Mouse (Mus musculus) cerebellum, postnatal 25 days (tissue): Measurements from ENCODE around the gene Fam168b.
A peak's percentile ranks its signal among the peaks of the same experiment; 100 is the strongest.

ENCODE experiments used
- DNase-seq, 2 experiments: peaks; one replicate each; pipeline ENCODE4 v3.0.0; 2021; ENCODE audit warnings: mixed read lengths in 2 of 2

Gene Fam168b

DNA sequence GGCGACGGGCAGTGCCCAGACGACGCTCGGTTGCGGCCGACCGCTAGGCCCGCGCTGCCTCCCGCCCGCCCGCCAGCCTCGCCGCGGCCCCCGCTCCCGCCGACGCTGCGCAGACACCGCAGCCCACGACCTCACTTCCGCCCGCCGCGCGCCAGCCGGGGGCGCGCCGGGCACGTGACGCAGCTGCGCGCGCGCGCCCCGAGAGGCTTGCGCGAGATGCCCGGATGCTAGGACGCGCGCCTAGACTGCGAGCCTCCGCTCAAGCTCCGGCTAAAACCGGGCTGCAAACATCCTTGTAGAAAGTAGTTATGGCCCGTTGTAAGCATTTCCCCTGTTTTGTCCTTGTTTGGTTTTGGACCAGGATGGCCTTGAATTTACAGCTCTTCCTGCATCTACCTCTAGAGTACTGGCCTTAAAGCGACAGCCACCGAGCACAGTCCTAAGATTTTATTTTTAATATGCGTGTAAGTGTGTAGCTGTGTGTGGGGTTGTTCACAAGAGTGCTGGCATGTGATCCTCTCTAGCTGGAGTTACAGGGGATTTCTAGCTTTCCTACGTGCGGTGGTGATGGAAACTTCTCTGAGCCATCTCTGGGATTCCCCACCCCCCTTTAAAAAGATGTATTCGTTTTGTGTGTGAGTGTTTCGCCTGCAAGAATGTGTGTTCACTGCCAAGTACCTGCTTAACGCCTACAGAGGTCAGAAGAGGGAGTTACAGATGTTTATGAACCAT lies at the start of gene Fam168b:
TSS of gene Fam168b (minus strand) at position 179 of the 732 bp plus-strand sequence.
- DNase-seq = peak; percentile 93 to 95

DNA sequence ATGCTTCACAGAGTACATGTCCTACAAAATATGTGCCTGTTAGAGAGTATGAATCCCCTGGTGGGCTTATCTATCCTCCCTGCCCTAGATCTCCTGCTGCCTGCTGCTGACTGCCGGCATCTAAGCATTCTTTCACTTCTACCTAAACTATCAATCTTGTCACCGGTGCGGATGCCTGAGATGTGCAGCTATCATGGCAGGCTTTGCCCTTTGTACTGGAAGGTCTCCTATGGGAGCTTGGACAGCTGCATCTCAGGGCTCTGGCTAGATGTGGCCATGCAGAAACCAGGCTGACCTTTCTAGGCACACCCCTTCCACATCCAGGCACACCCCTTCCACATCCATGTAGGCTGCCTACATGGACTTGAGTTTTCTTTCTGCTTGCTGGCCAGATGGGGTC lies 49.6 kb upstream of the Fam168b start:
- DNase-seq = no peak

DNA sequence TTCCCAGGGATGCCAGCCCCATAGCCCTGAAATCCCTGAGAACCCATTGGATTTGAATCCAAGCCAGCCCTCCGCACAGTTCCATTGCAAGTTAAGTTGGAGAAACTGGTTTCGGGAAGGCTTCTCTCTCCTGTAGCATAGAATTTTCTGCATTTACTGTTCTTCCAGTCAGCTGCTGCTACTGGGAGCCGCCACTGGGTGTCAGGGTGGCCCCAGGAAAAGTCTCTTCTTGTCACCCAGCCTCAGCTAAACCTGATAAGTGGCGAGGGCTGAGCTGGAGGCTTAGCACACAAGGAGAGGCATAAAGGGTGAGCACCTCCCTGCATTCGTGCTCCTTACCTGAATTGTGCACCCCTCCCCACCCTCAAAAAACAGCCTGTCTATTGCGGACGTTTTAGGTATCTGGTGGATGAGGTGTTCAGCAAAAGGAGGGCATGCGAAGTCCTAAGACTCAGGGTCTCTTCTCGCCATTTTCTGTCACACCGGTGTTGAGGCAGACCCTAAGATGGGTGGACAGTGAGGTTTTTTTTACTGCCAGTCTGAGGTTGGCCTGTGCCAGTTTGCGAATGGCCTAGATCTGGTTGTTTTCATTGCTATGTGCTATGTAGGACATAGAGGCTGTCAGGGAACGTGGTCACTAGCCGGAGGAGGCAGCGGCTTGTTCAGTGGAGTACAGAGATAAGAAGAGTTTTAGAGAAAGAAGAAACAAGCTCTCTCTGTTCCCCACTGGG lies 48.9 kb upstream of the Fam168b start:
- DNase-seq = peak; percentile 69 to 75

DNA sequence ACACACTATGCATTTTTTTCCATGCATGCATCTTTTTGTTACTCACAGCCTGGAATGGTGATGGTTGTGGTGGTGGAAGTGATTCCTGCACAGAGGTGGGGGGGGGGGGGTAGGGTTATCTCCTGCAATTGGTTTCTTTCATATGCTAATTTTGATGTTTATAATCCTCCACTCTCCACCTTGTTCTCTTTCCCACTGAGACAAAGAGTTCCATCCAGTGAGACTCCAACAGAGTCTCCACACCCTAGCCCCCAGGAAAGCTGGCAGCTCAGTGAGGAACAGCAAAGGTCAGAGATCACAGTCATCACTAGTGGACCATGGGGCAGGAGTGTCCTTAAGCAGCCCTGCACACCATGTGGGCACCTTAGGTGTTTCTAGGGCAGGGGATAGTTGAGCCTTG lies 40.9 kb upstream of the Fam168b start:
- DNase-seq = no peak

DNA sequence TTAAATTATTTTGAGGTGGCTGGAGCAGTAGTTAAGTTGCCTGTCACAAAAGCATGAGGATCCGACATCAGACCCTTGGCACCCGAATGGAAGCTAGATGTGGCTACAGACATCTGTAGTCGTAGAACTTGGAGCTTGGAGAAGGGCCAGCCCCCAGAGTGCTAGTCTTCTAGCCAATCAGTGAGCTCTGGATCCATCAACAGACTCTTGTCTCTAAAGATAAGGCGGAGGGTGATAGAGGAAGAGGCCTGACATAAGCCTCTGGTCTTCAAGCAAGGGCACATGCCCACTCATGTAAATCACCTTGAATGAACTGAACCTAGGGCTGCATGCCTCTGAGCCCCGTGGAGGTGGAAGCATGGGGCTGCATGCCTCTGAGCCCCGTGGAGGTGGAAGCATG lies 36.7 kb upstream of the Fam168b start:
- no peak for DNase-seq

DNA sequence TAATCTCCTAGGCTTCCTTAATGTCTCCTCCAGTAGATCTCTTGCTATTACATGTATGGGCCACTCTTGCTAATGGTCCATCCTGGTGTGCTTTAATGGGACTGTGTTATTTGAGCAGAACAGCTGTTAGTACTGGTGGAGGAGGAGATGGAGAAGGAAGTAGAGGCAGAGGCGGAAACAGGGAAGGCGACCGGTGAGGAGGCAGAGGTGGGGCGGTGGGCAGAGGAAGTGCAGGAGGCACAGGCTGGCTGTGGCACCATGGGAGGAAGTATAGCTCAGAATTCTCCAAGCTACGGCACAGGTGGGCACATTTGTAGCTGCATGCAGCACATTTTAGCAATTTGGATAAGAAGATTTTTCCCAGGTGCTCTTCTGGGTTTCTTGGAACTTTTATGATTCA lies 30.7 kb upstream of the Fam168b start:
- no peak for DNase-seq

DNA sequence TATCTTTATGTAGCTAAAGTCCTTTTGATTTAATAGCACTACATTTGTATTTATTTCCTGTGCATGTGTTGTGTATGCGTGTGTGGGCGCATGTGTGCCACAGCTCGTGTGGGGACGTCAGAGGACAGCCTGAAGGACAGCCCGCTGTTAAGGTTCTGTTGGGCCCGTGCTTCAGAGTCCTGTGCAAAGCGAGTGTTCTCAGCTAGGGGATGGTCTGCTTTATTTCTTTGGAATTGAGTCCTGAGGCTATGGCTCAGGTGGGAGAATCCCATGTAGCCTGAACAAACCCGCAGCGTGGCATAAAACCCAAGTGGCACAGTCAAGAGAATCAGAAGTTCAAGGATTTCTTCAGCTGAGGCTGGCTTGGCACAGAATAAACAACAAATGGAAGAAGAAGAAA lies 28.3 kb upstream of the Fam168b start:
- DNase-seq = no peak

DNA sequence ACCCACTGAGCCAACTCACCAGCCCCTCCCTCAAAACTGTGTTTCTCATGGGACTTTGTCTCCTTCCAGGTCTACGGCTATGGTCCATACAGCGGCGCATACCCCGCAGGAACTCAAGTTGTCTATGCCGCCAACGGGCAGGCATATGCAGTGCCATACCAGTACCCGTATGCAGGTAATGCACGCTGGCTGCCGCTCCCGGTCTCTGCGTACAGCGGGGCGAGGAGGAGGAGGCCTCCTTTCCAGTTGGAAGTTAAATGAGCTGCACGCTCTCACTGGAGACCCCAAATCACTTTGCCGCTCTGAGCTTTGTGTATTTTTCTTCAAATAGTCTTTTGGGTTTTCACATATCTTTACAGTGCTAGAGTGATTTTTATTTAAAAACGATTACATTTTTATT lies 26.4 kb upstream of the Fam168b start:
- DNase-seq = no peak

DNA sequence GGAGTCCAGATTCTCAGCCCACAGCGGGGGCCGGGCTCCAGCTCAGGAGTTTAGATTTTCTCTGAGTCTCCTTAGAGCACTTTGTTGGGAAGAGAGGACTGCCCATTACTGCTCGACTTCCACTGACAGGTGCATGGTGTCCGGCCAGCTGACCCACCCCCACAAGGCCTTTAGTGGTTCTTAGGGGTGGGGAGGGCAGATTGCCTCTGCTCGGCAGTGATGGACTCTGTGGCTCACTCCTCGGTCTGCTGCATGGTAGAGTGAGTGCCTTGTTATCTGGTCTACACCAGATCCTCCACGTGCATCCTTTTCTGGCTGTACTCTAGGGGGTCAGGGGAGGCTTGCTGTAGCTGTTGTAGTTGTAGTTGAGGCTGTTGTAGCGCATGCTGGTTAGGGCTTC lies 25.5 kb upstream of the Fam168b start:
- no peak for DNase-seq

DNA sequence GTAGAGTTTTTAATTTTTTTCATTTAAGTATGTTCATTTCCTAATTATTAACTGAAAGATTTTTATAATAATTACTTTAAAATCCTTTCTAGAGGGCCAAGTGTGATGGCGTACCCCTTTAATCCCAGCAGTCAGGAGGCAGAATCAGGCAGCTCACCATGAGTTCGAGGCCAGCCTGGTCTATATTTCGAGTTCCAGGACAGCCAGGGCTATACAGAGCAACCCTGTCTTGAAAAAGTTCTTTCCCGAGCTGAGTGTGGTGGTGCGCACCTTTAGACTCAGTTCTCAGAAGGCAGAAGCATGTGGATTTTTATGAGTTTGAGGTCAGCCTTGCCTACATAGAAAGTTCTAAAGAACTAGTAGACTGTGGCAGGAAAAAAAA lies 24.7 kb upstream of the Fam168b start:
- DNase-seq = no peak

DNA sequence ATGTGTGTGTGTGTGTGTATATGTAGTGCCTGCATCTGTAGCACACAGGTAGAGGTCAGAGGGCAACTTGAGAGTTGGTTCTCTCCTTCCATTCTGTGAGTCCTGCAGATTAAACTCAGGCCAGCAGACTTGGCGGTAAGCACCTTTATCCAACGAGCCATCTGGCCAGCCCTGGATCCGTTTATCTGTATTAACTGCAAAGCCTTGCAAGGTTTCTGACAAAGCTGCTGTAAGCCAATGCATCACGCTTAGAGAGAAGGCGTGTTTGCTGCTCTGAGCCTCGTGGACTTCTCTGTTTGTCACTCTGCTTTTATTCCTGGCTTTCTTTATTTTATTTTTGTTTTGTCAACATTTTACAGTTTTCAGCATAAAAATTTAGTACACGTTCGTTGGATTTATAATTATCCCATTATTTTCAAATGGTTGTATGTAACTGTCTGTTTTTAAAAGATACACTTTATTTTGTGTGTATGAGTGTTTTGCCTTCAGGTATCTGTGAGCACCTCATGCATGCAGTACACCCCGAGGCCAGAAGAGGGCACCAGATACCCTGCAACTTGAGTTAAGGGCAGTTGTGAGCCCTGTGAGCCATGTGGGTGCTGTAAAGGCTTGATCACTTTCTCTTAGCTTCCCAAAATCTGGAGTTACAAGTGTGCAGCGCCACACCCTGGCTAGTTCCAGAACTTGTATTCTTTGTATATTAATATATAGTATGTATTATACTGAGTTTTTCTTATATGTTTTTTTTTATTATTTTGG lies 24.1 kb upstream of the Fam168b start:
- DNase-seq = peak; percentile 87 to 93

DNA sequence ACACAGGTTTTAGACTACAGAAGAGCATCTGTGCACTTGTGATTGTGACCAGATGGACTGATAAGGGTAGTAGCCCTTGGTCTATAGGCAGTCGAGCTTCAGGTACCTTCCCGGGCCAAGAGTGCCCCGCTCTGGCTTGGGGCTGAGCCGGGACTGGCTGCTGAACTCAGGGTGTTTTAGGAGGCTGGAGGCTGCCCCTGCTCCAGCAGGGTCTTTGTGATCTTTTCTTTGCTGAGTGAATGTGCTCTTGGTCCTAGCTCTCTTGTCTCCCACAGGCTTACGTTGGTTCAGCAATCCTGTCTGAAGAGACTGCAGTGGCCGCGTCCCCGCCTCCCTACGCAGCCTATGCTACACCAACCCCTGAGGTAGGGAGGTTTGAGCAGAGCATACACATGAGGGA lies 23.0 kb upstream of the Fam168b start:
- DNase-seq = no peak

DNA sequence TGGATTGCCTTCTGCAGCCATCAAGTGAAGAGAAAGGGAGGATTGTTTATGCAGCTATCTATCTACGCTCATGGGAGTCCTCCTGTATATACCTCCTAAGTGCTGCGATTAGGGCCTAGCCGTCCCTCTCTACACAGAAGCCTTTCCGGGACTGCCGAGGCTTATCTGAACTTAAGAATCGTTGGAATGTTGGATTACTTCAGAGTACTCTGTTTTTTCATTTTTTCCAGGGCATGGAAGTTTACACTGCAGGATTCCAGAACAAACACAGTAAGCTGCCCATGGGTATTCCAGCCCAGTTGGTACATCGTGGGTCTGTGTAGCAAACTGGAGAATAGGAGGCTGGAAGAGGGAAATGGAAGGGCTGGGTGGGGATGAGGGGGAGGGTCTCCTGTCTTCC lies 21.4 kb upstream of the Fam168b start:
- DNase-seq = no peak

DNA sequence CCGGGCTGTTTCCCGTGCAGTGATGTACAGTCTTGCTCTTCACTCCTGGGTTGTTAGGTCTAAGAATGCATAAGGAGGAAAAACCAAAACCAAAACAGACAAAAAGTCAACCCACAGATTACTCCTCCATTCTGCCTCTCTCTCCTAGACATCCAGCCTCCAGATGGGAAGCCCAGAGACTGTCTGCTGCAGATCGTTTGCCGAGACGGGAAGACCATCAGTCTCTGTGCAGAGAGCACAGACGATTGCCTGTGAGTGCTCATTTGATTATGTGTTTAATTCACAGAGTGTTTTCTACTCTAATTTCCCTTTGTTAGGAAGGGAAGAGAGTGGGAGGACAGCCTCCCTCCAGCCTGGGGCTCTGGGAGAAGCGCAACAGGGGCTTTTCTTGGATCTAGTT lies 20.5 kb upstream of the Fam168b start:
- no peak for DNase-seq

DNA sequence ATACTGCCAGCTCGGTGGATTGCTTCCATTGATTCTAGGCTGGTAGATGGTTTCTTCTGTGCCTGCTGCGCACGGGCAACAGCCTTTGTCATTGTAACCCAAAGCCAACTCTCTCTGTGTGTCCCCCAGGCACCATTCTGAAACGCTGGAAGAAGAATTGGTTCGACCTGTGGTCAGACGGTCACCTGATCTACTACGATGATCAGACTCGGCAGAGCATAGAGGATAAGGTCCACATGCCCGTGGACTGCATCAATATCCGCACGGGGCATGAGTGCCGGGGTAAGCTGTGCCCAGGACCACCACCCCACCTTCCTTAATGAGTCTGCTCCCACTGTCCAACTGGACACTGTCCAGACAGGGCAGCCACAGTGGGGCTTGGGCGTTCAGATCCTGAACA lies 20.0 kb upstream of the Fam168b start:
- DNase-seq = no peak

DNA sequence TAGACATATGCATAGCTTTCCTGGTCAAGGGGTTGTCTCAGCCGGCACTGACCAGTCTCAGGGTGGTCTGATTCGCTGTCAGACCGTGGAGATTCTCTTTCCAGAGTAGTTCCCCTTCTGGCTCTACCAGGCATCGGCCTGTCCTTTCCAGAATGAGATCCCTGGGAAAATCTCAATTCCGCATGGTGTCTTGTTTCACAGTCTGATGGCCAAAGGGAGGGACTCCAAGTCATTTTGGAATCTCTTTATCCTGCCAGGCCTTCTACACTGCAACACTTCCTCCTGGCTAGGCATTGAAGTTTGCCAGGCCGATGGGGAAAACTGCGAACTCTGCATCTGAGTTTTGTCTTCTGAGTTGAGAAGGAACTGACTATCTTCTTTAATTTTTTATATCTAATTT lies 17.3 kb upstream of the Fam168b start:
- DNase-seq = no peak

DNA sequence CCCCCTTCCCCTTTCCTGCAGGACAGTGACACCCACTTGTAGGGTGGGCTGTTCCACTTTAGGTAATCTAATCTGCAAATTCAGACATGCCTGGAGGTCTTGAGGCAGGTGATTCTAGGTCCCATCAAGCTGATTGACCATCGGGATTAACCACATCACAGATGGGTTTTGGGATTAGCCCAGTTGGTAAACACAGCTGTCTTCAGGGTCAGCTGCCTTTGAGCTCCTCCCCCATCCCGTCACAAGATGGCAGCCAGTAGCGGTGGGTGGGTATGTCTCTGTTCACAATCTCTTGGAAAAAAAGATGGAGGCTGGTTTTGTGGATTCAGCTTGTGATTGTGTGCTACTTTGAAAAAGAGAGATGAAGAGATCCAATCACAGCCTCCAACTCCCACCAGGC lies 16.9 kb upstream of the Fam168b start:
- DNase-seq = no peak

DNA sequence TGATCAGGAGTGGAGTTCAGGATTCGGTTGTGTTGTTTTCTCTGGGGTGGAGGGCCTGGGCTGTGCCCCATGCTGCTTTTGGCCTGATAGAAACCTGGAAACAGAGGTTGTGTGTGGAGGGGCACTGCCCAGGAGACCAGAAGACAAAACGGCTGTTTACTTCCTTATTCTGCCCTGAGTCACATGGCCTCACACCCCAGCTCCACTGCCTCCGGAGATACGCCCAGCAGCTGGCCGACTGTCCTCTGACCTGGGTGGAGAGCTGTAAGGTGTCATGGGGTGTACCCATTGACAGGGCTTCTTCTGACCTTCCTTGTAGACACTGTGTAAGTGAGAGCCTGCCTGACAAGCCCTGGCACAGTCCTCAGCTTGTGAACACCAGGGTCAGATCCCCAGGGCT lies 15.8 kb upstream of the Fam168b start:
- no peak for DNase-seq

DNA sequence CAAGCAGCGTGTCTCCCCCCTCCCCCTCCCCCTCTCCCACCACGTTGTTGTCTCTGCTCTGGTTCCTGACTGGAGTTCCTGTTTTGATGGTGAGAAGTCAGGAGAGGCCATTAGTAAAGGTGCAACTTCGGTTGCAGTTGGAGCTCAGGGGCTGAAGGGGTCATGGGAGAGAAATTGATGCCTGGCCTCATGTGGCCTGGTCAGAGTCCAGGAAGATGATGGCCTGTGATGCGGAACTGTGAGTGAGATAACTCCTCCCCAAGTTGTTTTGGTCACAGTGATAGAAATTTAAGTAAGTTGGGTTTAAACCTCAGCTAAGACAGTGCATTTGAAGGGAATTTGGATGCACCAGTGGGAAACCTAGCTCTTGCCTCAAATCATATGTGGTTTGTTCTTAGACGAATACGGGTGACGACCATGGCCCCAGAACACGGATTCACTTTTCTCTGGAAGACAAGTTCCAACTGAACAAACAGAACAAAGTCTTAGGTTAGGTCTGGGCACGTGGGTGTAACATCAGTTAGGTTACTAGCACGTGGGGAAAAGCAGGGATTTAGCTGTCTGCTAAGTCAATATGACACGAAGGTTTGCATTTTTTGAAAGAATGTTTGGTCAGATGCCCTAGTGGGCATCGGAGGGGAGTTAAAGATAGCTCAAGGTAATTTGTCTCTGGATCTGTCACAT lies 12.3 kb upstream of the Fam168b start:
- DNase-seq = no peak

DNA sequence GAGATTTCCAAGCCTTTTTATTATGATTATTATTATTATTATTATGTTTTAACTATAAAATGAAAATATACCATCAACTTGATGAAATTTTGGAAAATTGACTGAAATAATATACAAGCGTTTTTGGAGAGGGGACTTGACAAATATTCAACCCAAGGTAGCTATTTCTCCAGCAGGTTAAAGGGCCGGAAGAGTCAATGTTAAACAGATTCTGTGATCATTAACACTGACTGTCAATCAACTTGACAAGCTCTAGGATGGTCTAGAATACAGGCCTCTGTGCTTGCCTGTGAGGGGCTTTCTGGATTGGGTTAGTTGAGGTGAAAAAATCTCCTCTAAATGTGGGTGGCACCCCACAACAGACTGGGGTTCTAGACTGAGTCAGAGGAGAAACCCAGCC lies 10.9 kb upstream of the Fam168b start:
- DNase-seq = no peak

DNA sequence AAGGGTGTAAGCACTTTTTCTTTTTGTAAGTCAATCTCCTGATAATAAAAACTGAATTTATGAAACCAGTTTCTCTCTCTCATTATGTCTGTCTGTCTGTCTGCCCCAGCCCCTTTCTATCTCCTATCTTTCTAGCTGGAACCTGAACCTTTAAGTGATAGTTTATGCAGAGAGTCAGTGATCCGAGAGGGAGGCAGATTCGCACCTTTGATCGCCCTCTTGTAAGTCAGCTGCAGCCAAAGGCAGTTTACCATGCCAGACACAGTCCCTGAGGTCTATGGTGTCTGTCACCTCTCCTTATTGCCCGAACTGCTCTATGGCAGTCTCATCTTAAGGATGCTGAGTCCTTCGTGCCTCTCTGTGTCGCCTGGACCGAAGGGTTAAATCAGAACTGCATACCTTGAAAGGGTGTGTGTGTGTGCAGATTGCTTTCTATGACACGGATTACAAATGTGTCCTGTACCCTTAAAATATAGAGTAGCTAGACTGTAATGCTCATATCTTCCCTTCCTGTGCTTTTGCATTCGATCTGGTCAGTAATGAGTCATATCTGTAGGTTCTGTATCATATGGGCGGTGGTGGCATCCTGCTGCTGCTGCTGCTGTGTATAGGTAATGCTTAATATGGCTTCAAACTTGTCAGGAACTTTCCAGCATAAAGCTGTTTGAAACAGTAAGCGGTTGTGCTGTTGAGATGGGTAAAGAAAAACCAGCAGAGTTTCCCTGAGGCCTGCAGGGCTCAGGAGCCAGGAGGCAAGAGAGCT lies 9.4 kb upstream of the Fam168b start:
- DNase-seq = no peak

DNA sequence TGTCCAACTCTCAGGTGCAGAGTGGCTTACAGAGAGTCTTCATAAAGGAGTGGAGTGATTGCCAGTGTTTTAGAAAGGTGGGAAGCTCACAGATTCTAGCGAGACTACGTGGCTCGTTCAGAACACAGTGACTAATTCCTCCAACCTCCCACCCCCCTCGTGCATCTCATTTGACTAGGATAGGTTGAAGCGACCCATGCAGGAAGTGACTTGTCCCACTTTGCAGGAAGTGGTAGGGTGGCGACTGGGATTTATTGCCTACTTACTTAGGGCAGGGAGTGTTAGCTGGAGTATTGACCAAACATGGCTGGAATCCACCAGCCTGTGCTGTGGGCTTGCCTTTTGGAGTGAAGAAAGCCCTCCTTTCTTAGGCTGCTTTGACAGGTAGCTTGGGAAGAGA lies 8.7 kb upstream of the Fam168b start:
- no peak for DNase-seq
